Mouse (Mus musculus) kidney, embryonic 15.5 days (tissue): ENCODE measurements around the gene Mbd6. TPM values are rescaled to one million over a fixed set of nuclear protein-coding genes. Genes with fewer than 3 reads are reported as not detected.
A peak's percentile ranks its signal among the peaks of the same experiment; 100 is the strongest.

Source experiments
- ATAC-seq: fragments of 200-750 bp; cut with Nextera tagmentation; replicated peaks from 2 replicates; pipeline ENCODE4 v1.8.0; 2017; ENCODE audit warnings: moderate TSS enrichment; ENCODE audit not compliant: low FRiP score
- H3K27ac ChIP-seq: fragments of 300-500 bp; sonication (generic); 2 replicates; pipeline ENCODE4 v1.5.1; 2015; ENCODE audit warnings: mild to moderate bottlenecking, inconsistent platforms
- H3K27me3 ChIP-seq: fragments of 300-500 bp; sonication (generic); 2 replicates; pipeline ENCODE4 v1.6.1; 2015; ENCODE audit warnings: inconsistent platforms
- H3K36me3 ChIP-seq: fragments of 300-500 bp; sonication (generic); 2 replicates; pipeline ENCODE4 v1.6.1; 2015; ENCODE audit warnings: inconsistent platforms
- H3K4me1 ChIP-seq: fragments of 300-500 bp; sonication (generic); 2 replicates; pipeline ENCODE4 v1.6.1; 2015; ENCODE audit warnings: inconsistent platforms
- H3K4me2 ChIP-seq: fragments of 300-500 bp; sonication (generic); 2 replicates; pipeline ENCODE4 v1.6.1; 2015; ENCODE audit warnings: moderate library complexity, mild to moderate bottlenecking, inconsistent platforms
- H3K4me3 ChIP-seq: fragments of 300-500 bp; sonication (generic); replicated peaks from 2 replicates; pipeline ENCODE4 v1.5.1; 2015; ENCODE audit warnings: mild to moderate bottlenecking, inconsistent platforms
- H3K9ac ChIP-seq: fragments of 300-500 bp; sonication (generic); 2 replicates; pipeline ENCODE4 v1.6.1; 2015; ENCODE audit warnings: mild to moderate bottlenecking, inconsistent platforms
- H3K9me3 ChIP-seq: fragments of 300-500 bp; sonication (generic); replicated peaks from 2 replicates; pipeline ENCODE4 v1.6.1; 2016; ENCODE audit warnings: inconsistent platforms
- WGBS: fragments of 180-500 bp; shearing (Covaris S2); methylation state at CpG from one replicate; pipeline ENCODE4 v1.1.7; 2015; ENCODE audit warnings: mixed read lengths; 5-methylcytosine and 5-hydroxymethylcytosine counted together
- polyA plus RNA-seq: library from polyadenylated mRNA; unstranded; fragments of >200 nt; fragmentation: Nextera tagmentation; extraction: Ambion mirVana; gene quantifications from 2 replicates; pipeline ENCODE4 v1.2.1, GENCODE M21; 2015

Mbd6 gene
- polyA plus RNA-seq, result 15.9 and 16.1 TPM in 2 replicates

- no peaks in the 10 kb centered on the region for H3K27me3 ChIP-seq
- no peaks in the 10 kb centered on the region for H3K9me3 ChIP-seq
- peak; percentile 23 for ATAC-seq
- peaks cover 67% of the 10 kb centered on the region for H3K4me1 ChIP-seq
- peak within 1 kb of the TSS; percentile 61 for H3K9ac ChIP-seq
- H3K4me3 ChIP-seq, result peak within 1 kb of the TSS; percentile 71
- peak within 1 kb of the TSS; percentile 99 for H3K27ac ChIP-seq
- H3K36me3 ChIP-seq, result peaks cover 51% of the 10 kb centered on the region
- WGBS, result under 1% methylated on average over 43 of the region's 65 CpGs
- H3K4me2 ChIP-seq, result peak within 1 kb of the TSS; percentile 86
Measured at GRCm38 (mm10) chr10:127288800-127289572, at the start of gene Mbd6. Gene Mbd6, minus strand, starts transcription at chr10:127289018.

- no peaks in the 10 kb centered on the region for H3K9me3 ChIP-seq
- 86% methylated on average over 6 of the region's 6 CpGs for WGBS
- peaks cover 17% of the 10 kb centered on the region for H3K27me3 ChIP-seq
- H3K4me2 ChIP-seq, result no peak overlapping the region
- peaks cover 37% of the 10 kb centered on the region for H3K4me1 ChIP-seq
- no peak for ATAC-seq
- H3K9ac ChIP-seq, result no peak overlapping the region
- no peak overlapping the region for H3K27ac ChIP-seq
- H3K4me3 ChIP-seq, result no peak overlapping the region
- H3K36me3 ChIP-seq, result peaks cover 37% of the 10 kb centered on the region
Measured at GRCm38 (mm10) chr10:127337536-127338099, 48.8 kb upstream of the Mbd6 start.

- Histone ChIP-seq H3K36me3 (peaks cover 40% of the 10 kb centered on the region), H3K4me1 (peaks cover 31% of the 10 kb centered on the region), H3K4me3 (no peak overlapping the region), H3K27ac (no peak overlapping the region), H3K27me3 (peaks cover 15% of the 10 kb centered on the region), H3K9me3 (no peaks in the 10 kb centered on the region), H3K4me2 (no peak overlapping the region), H3K9ac (no peak overlapping the region)
- 64% methylated on average over 5 of the region's 5 CpGs for WGBS
- no peak for ATAC-seq
Measured at GRCm38 (mm10) chr10:127336952-127337351, 48.1 kb upstream of the Mbd6 start.

GRCm38 (mm10) chr10:127335271-127335670, 46.5 kb upstream of the Mbd6 start:
- H3K27ac ChIP-seq, result no peak overlapping the region
- 78% methylated on average over 1 of the region's 1 CpGs for WGBS
- ATAC-seq, result no peak

GRCm38 (mm10) chr10:127333152-127333551, 44.3 kb upstream of the Mbd6 start:
- Histone ChIP-seq H3K4me2 (no peak overlapping the region), H3K27ac (no peak overlapping the region), H3K9me3 (no peaks in the 10 kb centered on the region), H3K4me1 (no peaks in the 10 kb centered on the region), H3K36me3 (peaks cover 49% of the 10 kb centered on the region), H3K9ac (no peak overlapping the region), H3K4me3 (no peak overlapping the region), H3K27me3 (peaks cover 18% of the 10 kb centered on the region)
- no peak for ATAC-seq
- WGBS, result 74% methylated on average over 5 of the region's 5 CpGs

More at GRCm38 (mm10) chr10:127335271-127335670, 46.5 kb upstream of the Mbd6 start:
- Histone ChIP-seq H3K4me3 (no peak overlapping the region), H3K27me3 (0 out of 2 replicates have a peak, but pooled peaks cover 5% of the 10 kb centered on the region), H3K4me2 (no peak overlapping the region), H3K9me3 (no peaks in the 10 kb centered on the region), H3K4me1 (peaks cover 14% of the 10 kb centered on the region), H3K9ac (no peak overlapping the region), H3K36me3 (peaks cover 49% of the 10 kb centered on the region)

GRCm38 (mm10) chr10:127332211-127332874, 43.5 kb upstream of the Mbd6 start:
- Histone ChIP-seq H3K4me3 (0 out of 2 replicates have a peak overlapping the region, but pooled peaks have one; percentile 10), H3K4me1 (0 out of 2 replicates have a peak, but pooled peaks cover 4% of the 10 kb centered on the region), H3K4me2 (peak overlapping the region; percentile 46), H3K9ac (no peak overlapping the region), H3K27me3 (peaks cover 24% of the 10 kb centered on the region), H3K27ac (no peak overlapping the region), H3K36me3 (peaks cover 44% of the 10 kb centered on the region), H3K9me3 (no peaks in the 10 kb centered on the region)
- 33% methylated on average over 31 of the region's 31 CpGs for WGBS
- ATAC-seq, result no peak

GRCm38 (mm10) chr10:127330212-127330611, 41.4 kb upstream of the Mbd6 start:
- Histone ChIP-seq H3K9me3 (no peaks in the 10 kb centered on the region), H3K4me1 (peaks cover 22% of the 10 kb centered on the region), H3K4me2 (no peak overlapping the region), H3K9ac (no peak overlapping the region), H3K4me3 (no peak overlapping the region), H3K27me3 (peaks cover 44% of the 10 kb centered on the region), H3K27ac (no peak overlapping the region), H3K36me3 (peaks cover 28% of the 10 kb centered on the region)
- ATAC-seq, result no peak
- 70% methylated on average over 7 of the region's 7 CpGs for WGBS

- Histone ChIP-seq H3K9me3 (no peaks in the 10 kb centered on the region), H3K27ac (no peak overlapping the region), H3K4me2 (no peak overlapping the region), H3K4me3 (0 out of 2 replicates have a peak overlapping the region, but pooled peaks have one; percentile 4), H3K4me1 (peaks cover 33% of the 10 kb centered on the region), H3K9ac (no peak overlapping the region), H3K36me3 (peaks cover 13% of the 10 kb centered on the region; the same call in 1 of the 2 replicates), H3K27me3 (peaks cover 60% of the 10 kb centered on the region)
- WGBS, result 52% methylated on average over 18 of the region's 18 CpGs
- no peak for ATAC-seq
Measured at GRCm38 (mm10) chr10:127327461-127328145, 38.8 kb upstream of the Mbd6 start.

GRCm38 (mm10) chr10:127326828-127327227, 38.0 kb upstream of the Mbd6 start:
- peak overlapping the region; percentile 49 for H3K4me3 ChIP-seq
- peaks cover 33% of the 10 kb centered on the region for H3K4me1 ChIP-seq
- H3K27me3 ChIP-seq, result peaks cover 60% of the 10 kb centered on the region
- ATAC-seq, result no peak
- WGBS, result 6% methylated on average over 29 of the region's 29 CpGs
- peak overlapping the region; percentile 92 for H3K4me2 ChIP-seq
- H3K36me3 ChIP-seq, result 0 out of 2 replicates have a peak, but pooled peaks cover 10% of the 10 kb centered on the region
- peak overlapping the region; percentile 41 for H3K9ac ChIP-seq
- no peak overlapping the region for H3K27ac ChIP-seq
- no peaks in the 10 kb centered on the region for H3K9me3 ChIP-seq

- H3K27ac ChIP-seq, result no peak overlapping the region
- peak overlapping the region; percentile 92 for H3K4me2 ChIP-seq
- peak; percentile 15; the same call in 1 of the 2 replicates for ATAC-seq
Measured at GRCm38 (mm10) chr10:127326017-127326801, 37.4 kb upstream of the Mbd6 start.

More at GRCm38 (mm10) chr10:127326017-127326801, 37.4 kb upstream of the Mbd6 start:
- Histone ChIP-seq H3K36me3 (0 out of 2 replicates have a peak, but pooled peaks cover 5% of the 10 kb centered on the region), H3K4me3 (peak overlapping the region; percentile 49), H3K9ac (peak overlapping the region; percentile 41), H3K4me1 (peaks cover 33% of the 10 kb centered on the region), H3K9me3 (no peaks in the 10 kb centered on the region), H3K27me3 (peaks cover 60% of the 10 kb centered on the region)
- WGBS, result under 1% methylated on average over 54 of the region's 54 CpGs
